Mouse (Mus musculus): ENCODE measurements around the gene Tomm6. TPM values are rescaled to one million over a fixed set of nuclear protein-coding genes. Genes with fewer than 3 reads are reported as not detected.

Tomm6 gene
- total and polyA plus RNA-seq, 2 experiments from 2014 or later, result 141 to 334 TPM

- H3K9ac ChIP-seq (replicated peaks; ENCODE audit: low read depth, low read length), result no peak overlapping the region
- H3K27me3 ChIP-seq (ENCODE audit: control insufficient read depth, insufficient read depth, low read length), result no peaks in the 10 kb centered on the region
- no peak overlapping the region for H3K4me3 ChIP-seq (ENCODE audit: low read depth, low read length)
- no peak overlapping the region for H3K27ac ChIP-seq (ENCODE audit: low read depth)
- ATAC-seq (ENCODE audit: insufficient read depth, low read depth), result no peak
- 17% methylated on average over 9 of the region's 9 CpGs for WGBS
- TF ChIP-seq EP300 (IDR thresholded peaks at IDR 0.05; ENCODE audit: low read depth) (no peak), CTCF (IDR thresholded peaks at IDR 0.05; ENCODE audit: low read depth) (peak; percentile 86)
- H3K9me3 ChIP-seq (replicated peaks; ENCODE audit: control insufficient read depth, low read length), result no peaks in the 10 kb centered on the region
- DNase-seq (ENCODE audit: low spot score), result peak; percentile 64
- no peaks in the 10 kb centered on the region; the same call in 1 of the 2 replicates for H3K4me1 ChIP-seq (ENCODE audit: control insufficient read depth, insufficient read depth)
- H3K4me2 ChIP-seq (ENCODE audit: low read depth, low read length), result no peak overlapping the region
- peaks cover 34% of the 10 kb centered on the region for H3K36me3 ChIP-seq (replicated peaks; ENCODE audit: control insufficient read depth, insufficient read depth, low read length)
Observed at GRCm38 (mm10) chr17:47676581-47676980, 11.6 kb downstream of the Tomm6 start.

GRCm38 (mm10) chr17:47672311-47673111 is 15.7 kb downstream of the Tomm6 start:
- peak overlapping the region; percentile 49 for H3K9ac ChIP-seq (replicated peaks; ENCODE audit: low read depth, low read length)
- peak; percentile 82 for ATAC-seq (ENCODE audit: insufficient read depth, low read depth)
- peak; percentile 64 for DNase-seq (ENCODE audit: low spot score)
- peak overlapping the region; percentile 83 for H3K4me2 ChIP-seq (ENCODE audit: low read depth, low read length)
- H3K27me3 ChIP-seq (ENCODE audit: control insufficient read depth, insufficient read depth, low read length), result no peaks in the 10 kb centered on the region
- no peaks in the 10 kb centered on the region for H3K9me3 ChIP-seq (replicated peaks; ENCODE audit: control insufficient read depth, low read length)
- WGBS, result 8% methylated on average over 49 of the region's 68 CpGs
- H3K36me3 ChIP-seq (replicated peaks; ENCODE audit: control insufficient read depth, insufficient read depth, low read length), result 0 out of 2 replicates have a peak, but pooled peaks cover 10% of the 10 kb centered on the region
- H3K4me1 ChIP-seq (ENCODE audit: control insufficient read depth, insufficient read depth), result no peaks in the 10 kb centered on the region; the same call in 1 of the 2 replicates
- no peak for TF ChIP-seq EP300 (IDR thresholded peaks at IDR 0.05; ENCODE audit: low read depth)
- no peak; the same call in 1 of the 2 replicates for TF ChIP-seq CTCF (IDR thresholded peaks at IDR 0.05; ENCODE audit: low read depth)
- H3K27ac ChIP-seq (ENCODE audit: low read depth), result no peak overlapping the region
- peak overlapping the region; percentile 44 for H3K4me3 ChIP-seq (ENCODE audit: low read depth, low read length)

GRCm38 (mm10) chr17:47671988-47672310 is 16.2 kb downstream of the Tomm6 start:
- ATAC-seq (ENCODE audit: insufficient read depth, low read depth), result peak; percentile 30; the same call in 1 of the 2 replicates
- Histone ChIP-seq H3K9ac (replicated peaks; ENCODE audit: low read depth, low read length) (peak overlapping the region; percentile 49; the same call in 1 of the 2 replicates), H3K9me3 (replicated peaks; ENCODE audit: control insufficient read depth, low read length) (no peaks in the 10 kb centered on the region), H3K4me3 (ENCODE audit: low read depth, low read length) (peak overlapping the region; percentile 44), H3K4me1 (ENCODE audit: control insufficient read depth, insufficient read depth) (no peaks in the 10 kb centered on the region; the same call in 1 of the 2 replicates), H3K27me3 (ENCODE audit: control insufficient read depth, insufficient read depth, low read length) (no peaks in the 10 kb centered on the region), H3K4me2 (ENCODE audit: low read depth, low read length) (peak overlapping the region; percentile 83), H3K27ac (ENCODE audit: low read depth) (no peak overlapping the region), H3K36me3 (replicated peaks; ENCODE audit: control insufficient read depth, insufficient read depth, low read length) (0 out of 2 replicates have a peak, but pooled peaks cover 10% of the 10 kb centered on the region)
- no peak for DNase-seq (ENCODE audit: low spot score)
- whole genome bisulfite sequencing, result 28% methylated on average over 14 of the region's 14 CpGs
- TF ChIP-seq CTCF (IDR thresholded peaks at IDR 0.05; ENCODE audit: low read depth) (no peak), EP300 (IDR thresholded peaks at IDR 0.05; ENCODE audit: low read depth) (no peak)

GRCm38 (mm10) chr17:47669166-47669565 is 19.0 kb downstream of the Tomm6 start:
- Histone ChIP-seq H3K27ac (ENCODE audit: low read depth) (no peak overlapping the region), H3K4me3 (ENCODE audit: low read depth, low read length) (no peak overlapping the region), H3K9me3 (replicated peaks; ENCODE audit: control insufficient read depth, low read length) (no peaks in the 10 kb centered on the region), H3K9ac (replicated peaks; ENCODE audit: low read depth, low read length) (no peak overlapping the region), H3K27me3 (ENCODE audit: control insufficient read depth, insufficient read depth, low read length) (no peaks in the 10 kb centered on the region), H3K36me3 (replicated peaks; ENCODE audit: control insufficient read depth, insufficient read depth, low read length) (no peaks in the 10 kb centered on the region), H3K4me1 (ENCODE audit: control insufficient read depth, insufficient read depth) (no peaks in the 10 kb centered on the region; the same call in 1 of the 2 replicates), H3K4me2 (ENCODE audit: low read depth, low read length) (no peak overlapping the region)
- DNase-seq (ENCODE audit: low spot score) (no peak), ATAC-seq (ENCODE audit: insufficient read depth, low read depth) (no peak)
- no peak for TF ChIP-seq EP300 (IDR thresholded peaks at IDR 0.05; ENCODE audit: low read depth)
- no peak for TF ChIP-seq CTCF (IDR thresholded peaks at IDR 0.05; ENCODE audit: low read depth)
- 71% methylated on average over 4 of the region's 4 CpGs for WGBS

- Histone ChIP-seq H3K27ac (ENCODE audit: low read depth) (0 out of 2 replicates have a peak overlapping the region, but pooled peaks have one; percentile 2), H3K27me3 (ENCODE audit: control insufficient read depth, insufficient read depth, low read length) (no peaks in the 10 kb centered on the region), H3K4me2 (ENCODE audit: low read depth, low read length) (no peak overlapping the region), H3K36me3 (replicated peaks; ENCODE audit: control insufficient read depth, insufficient read depth, low read length) (no peaks in the 10 kb centered on the region), H3K4me1 (ENCODE audit: control insufficient read depth, insufficient read depth) (no peaks in the 10 kb centered on the region), H3K9me3 (replicated peaks; ENCODE audit: control insufficient read depth, low read length) (no peaks in the 10 kb centered on the region), H3K4me3 (ENCODE audit: low read depth, low read length) (no peak overlapping the region), H3K9ac (replicated peaks; ENCODE audit: low read depth, low read length) (no peak overlapping the region)
- TF ChIP-seq EP300 (IDR thresholded peaks at IDR 0.05; ENCODE audit: low read depth) (no peak), CTCF (IDR thresholded peaks at IDR 0.05; ENCODE audit: low read depth) (no peak)
- DNase-seq (ENCODE audit: low spot score), result peak; percentile 8
- ATAC-seq (ENCODE audit: insufficient read depth, low read depth), result no peak; the same call in 1 of the 2 replicates
- 55% methylated on average over 7 of the region's 7 CpGs for whole genome bisulfite sequencing
Observed at GRCm38 (mm10) chr17:47664474-47664873, 23.7 kb downstream of the Tomm6 start.
